Mouse (Mus musculus): ENCODE results near the gene Mybphl.

- no peak for TF ChIP-seq CTCF (IDR thresholded peaks at IDR 0.05; ENCODE audit: borderline replicate concordance, insufficient read depth, low read depth, low read length)
- no peak for TF ChIP-seq POLR2A (IDR thresholded peaks at IDR 0.05; ENCODE audit: borderline replicate concordance, insufficient read depth, low read length)
Measured at GRCm38 (mm10) chr3:108321671-108322070, 43.0 kb upstream of the Mybphl start.

Data from cerebellum, adult 2 months (tissue).